Mouse (Mus musculus) right cerebral cortex, postnatal 36 days (tissue): ENCODE data around the gene Gnb3.
"Not testable (repeated sequence)": the region's sequence is repeated elsewhere in the genome, so short reads cannot be mapped to it uniquely, and the experiment has no call there.

Source experiments
- DNase-seq, 2 experiments: peaks; one replicate each; pipeline ENCODE4 v3.0.0; 2022; ENCODE audit warnings: low spot score in 2 of 2, mixed read lengths in 1 of 2

Gnb3 gene

DNA sequence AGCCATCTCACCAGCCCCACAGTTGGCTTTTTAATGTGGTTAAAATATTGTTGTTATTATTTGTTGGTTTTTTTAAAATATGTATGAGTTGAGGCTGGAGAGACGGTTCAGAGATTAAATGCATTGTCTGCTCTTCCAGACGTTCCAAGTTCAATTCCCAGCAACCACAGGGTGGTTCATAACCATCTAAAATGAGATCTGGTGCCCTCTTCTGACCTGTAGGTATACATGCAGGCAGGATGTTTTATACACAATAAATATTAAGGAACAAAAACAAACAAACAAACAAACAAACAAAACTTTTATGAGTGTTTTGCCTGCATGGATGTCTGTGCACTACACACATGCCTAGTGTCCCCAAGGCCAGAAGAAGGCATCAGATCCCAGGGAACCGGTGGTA, 37.0 kb downstream of the Gnb3 start:
- no peak for DNase-seq

DNA sequence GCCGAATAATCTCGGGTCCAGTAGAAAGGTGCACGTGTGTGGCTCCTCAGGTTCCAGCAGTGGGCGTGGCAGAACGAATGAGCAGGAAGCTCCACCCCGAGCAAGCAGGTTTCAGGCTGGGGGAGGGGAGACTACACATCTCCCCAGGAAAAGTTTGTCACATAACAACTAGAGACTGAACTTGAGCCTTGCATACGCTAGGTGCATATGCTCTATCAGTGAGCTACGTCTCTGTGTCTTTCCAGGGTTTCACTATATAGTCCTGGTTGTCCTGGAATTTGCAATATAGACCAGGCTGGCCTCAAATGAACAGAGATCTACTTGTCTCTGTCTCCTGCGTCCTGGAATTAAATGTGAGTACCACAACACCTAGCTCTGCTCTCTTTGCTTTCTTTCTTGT, 37.7 kb downstream of the Gnb3 start:
- not testable (repeated sequence) for DNase-seq

DNA sequence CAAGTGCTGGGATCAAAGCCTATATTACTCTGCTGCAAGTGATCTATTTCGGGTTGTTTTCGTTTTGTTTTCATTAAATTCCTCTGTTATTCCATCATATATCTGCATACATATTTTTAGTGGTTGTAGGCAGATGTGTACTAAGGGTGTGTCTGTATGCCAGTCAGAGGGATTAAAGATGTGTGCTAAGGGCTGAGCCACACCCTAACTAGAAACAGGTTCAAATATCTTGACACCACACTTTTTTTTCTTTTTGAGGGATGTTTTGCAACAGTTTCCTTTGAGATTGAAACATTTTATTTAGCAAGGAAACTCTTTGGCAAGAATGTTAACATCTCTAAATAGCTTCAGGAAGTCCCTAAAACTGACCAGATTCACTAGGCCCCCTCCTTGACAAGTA, 43.9 kb downstream of the Gnb3 start:
- DNase-seq, result no peak

DNA sequence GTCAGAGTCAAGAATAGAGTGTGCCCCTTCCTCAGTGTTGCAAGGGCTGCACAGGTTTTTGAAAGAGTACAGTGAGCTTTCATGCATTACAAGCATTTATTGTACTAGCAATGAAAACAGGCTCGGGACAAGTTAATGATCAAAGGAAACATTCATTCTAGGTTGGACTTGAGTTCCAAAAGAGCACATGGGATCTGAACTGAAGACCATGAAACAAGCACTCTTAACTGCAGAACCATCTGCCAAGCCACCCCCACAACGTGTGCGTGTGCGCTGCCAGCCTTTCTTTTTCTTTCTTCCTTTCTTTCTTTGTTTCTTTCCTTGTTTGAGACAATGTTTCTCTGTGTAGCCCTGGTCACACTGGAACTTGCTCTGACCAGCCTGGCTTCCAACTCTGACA, 44.3 kb downstream of the Gnb3 start:
- no peak for DNase-seq

DNA sequence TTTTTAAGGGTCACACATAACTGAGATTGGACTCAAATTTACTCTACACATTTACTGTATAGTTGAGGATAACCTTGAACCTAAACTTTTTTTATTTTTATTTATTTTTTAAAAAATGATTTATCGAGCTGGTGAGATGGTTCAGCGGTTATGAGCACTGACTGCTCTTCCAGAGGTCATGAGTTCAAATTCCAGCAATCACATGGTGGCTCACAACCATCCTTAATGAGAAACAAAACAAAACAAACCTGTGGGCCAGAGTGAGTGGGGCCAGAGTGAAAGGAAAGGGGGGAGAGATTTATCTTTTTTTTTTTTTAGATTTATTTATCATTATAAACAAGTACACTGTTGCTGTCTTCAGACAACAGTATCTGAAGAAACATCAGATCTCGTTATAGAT, 48.2 kb downstream of the Gnb3 start:
- DNase-seq, result no peak

DNA sequence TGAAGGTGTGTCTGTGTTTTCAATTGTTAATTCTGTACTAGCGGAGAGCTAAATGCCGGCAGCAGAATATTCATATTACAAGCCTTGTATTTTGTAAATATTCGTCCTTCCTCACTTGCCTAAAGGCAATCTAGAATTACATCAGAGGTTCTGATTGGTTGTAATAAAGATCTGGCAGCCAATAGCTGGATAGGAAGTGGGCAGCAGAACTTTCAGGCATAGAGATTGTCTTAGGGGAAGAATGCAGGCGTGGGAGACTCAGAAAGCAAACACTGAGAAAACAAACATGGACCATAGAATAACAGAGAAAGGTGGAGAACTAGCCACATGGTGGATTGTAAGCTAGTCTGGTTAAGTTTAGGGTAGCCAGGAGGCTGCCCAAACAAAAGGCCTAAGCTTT, 50.0 kb downstream of the Gnb3 start:
- no peak for DNase-seq

DNA sequence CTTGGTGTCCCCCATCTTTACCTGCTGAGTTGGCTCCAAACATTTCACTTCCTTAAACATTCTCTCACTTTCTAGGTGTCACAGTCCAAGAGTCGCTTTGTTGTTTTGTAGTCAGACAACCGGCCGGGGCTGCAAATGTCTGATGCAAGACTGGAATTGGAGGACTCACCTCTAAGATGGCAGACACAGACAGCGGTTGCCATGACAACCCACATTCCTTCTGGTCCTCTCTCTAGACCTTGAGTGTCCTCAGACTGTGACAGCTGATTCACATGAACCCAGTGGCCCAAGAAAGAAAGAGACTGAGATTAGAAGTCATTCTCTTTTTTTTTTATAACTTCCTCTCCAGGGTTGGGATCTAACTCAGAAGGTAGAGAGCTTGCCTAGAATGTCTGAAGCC, 50.6 kb downstream of the Gnb3 start:
- no peak for DNase-seq

DNA sequence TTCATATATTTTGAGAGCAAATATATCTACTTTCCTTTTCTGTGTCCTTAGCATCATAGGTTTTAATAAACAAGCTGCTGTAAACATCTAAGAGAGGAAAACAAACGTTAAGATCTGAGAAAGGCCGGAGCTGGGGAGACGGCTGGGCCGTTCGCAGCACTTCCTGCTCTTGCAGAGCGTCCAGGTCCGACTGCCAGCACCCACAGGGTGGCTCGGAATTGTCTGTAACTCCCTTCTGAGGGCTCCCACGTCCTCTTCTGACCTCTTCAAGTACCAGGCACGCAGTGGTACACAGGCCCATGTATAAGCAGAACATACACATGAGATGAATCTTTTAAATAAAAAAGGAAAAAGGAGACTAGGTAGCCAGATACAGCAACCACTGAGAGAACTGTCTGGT, 52.4 kb downstream of the Gnb3 start:
- no peak for DNase-seq

DNA sequence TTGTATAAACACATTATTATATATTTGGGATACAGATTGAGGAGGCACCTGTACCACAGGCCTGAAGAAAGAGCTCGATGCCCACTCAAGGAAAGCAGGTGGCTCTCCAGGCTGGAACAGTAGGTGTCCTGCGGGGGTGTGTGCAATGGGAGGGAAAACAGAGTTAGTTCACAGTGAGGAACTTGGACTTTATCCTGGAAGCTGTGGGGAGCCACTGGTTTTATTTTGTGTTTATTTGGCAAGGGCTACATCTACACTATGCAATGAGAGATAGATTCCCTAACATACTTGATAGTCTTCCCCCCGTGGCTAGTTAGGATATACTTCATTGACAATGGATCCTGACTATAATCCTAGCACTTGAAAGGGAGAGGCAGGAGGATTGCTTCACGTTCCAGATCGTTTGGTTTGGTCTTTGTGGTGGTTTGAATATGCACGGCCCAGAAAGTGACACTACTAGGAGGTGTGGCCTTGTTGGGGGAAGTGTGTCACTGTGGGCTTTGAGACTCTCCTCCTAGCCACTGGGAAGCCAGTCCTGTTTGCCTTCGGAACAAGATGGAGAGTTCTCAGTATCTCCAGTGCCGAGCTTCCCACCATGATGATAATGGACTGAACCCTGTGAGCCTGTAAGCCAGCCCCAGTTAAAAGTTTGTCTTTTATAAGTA, 53.2 kb downstream of the Gnb3 start:
- DNase-seq, result no peak
